ENCODE assay signal across 1 mouse cellular context in the genomic region with DNA sequence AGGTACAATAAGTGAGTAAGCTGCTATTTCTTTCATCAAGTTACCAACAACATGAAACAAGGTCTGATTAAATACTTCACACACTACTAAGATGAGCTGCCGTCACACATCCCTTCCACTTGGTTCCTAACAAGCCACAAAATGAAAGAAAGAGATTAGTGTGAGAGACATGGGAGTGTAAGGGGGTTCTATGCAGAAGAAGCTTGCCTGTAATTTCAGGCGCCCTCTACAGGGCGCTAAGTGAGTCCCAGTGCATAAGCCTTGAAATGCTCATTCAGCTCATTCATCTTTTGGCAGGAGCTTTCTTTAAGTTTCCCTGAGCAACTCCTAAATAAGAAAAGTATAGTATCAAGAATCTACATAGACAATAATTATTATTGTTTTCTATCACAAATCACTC.
TF ChIP-seq lines count a peak whose summit lies in the region.

No protein-coding gene starts in this region.

TF ChIP-seq in MEL, 35 proteins besides CTCF, POLR2A, EP300 and RAD21 (continued from another document):
- no peak for TF ChIP-seq ELF1 (IDR thresholded peaks at IDR 0.05; ENCODE audit: low read depth, low read length)
- TF ChIP-seq GABPA (IDR thresholded peaks at IDR 0.05; ENCODE audit: low read depth, low read length): no peak
- TF ChIP-seq CHD2 (IDR thresholded peaks at IDR 0.05; ENCODE audit: low read length): no peak
- no peak for TF ChIP-seq BHLHE40 (IDR thresholded peaks at IDR 0.05; ENCODE audit: borderline replicate concordance, low read depth, low read length)
- no peak for TF ChIP-seq POLR2AphosphoS5 (IDR thresholded peaks at IDR 0.05; ENCODE audit: borderline replicate concordance, low read depth, low read length)
- no peak for TF ChIP-seq ZC3H11A (IDR thresholded peaks at IDR 0.05; ENCODE audit: low read depth, low read length)
- TF ChIP-seq TCF12 (IDR thresholded peaks at IDR 0.05; ENCODE audit: low read depth, low read length): no peak
